Mouse (Mus musculus): ENCODE results near the gene Hao2.

Hao2 gene

GRCm38 (mm10) chr3:98862800-98863199, 30.2 kb downstream of the Hao2 start:
- ChIA-PET POLR2A (no interaction called here), CTCF (no interaction called here)

GRCm38 (mm10) chr3:98859576-98859975, 33.5 kb downstream of the Hao2 start, which contains the start of gene Hsd3b1:
Hsd3b1 (minus strand) TSS chr3:98859794.
- ChIA-PET CTCF (no interaction called here), POLR2A (interaction anchor here in 1 of 4 experiments (1.4 kb wide), 1 partner anchor 29 kb away, joined by 4 read pairs; no protein-coding TSS in a partner anchor)

- POLR2A ChIA-PET, result no interaction called here
Measured at GRCm38 (mm10) chr3:98858051-98858450, 35.0 kb downstream of the Hao2 start.

GRCm38 (mm10) chr3:98856892-98857291, 36.1 kb downstream of the Hao2 start:
- POLR2A ChIA-PET, result no interaction called here
- CTCF ChIA-PET, result interaction anchor here in 1 of 4 experiments (0.5 kb wide), 1 partner anchor 1002 kb away, joined by 7 read pairs; no protein-coding TSS in a partner anchor

More at GRCm38 (mm10) chr3:98858051-98858450, 35.0 kb downstream of the Hao2 start:
- CTCF ChIA-PET, result no interaction called here

- POLR2A ChIA-PET, result no interaction called here
- CTCF ChIA-PET, result no interaction called here
Measured at GRCm38 (mm10) chr3:98855160-98855559, 37.9 kb downstream of the Hao2 start.

- POLR2A ChIA-PET, result no interaction called here
- CTCF ChIA-PET, result no interaction called here
Measured at GRCm38 (mm10) chr3:98853685-98854084, 39.4 kb downstream of the Hao2 start.

- CTCF ChIA-PET, result no interaction called here
- POLR2A ChIA-PET, result no interaction called here
Measured at GRCm38 (mm10) chr3:98853051-98853450, 40.0 kb downstream of the Hao2 start.

GRCm38 (mm10) chr3:98852631-98853030, 40.4 kb downstream of the Hao2 start:
- POLR2A ChIA-PET, result no interaction called here
- CTCF ChIA-PET, result no interaction called here

GRCm38 (mm10) chr3:98851853-98852252, 41.2 kb downstream of the Hao2 start:
- CTCF ChIA-PET, result no interaction called here

GRCm38 (mm10) chr3:98850262-98850661, 42.8 kb downstream of the Hao2 start:
- ChIA-PET CTCF (no interaction called here), POLR2A (no interaction called here)

More at GRCm38 (mm10) chr3:98851853-98852252, 41.2 kb downstream of the Hao2 start:
- POLR2A ChIA-PET, result no interaction called here

GRCm38 (mm10) chr3:98848898-98849297, 44.1 kb downstream of the Hao2 start:
- POLR2A ChIA-PET, result no interaction called here

More at GRCm38 (mm10) chr3:98848898-98849297, 44.1 kb downstream of the Hao2 start:
- CTCF ChIA-PET, result no interaction called here

Measured in embryonic stem cell, embryonic (primary cell).